Mouse (Mus musculus) gastrocnemius, adult 8-10 months (tissue): Measurements from ENCODE around the gene Rad51ap1. TPM values are rescaled to one million over a fixed set of nuclear protein-coding genes. Genes with fewer than 3 reads are reported as not detected.
A peak's percentile ranks its signal among the peaks of the same experiment; 100 is the strongest.

ENCODE experiments used
- DNase-seq, 2 experiments: peaks; one replicate each; pipeline ENCODE4 v3.0.0; 2022; ENCODE audit warnings: low spot score in 2 of 2
- total RNA-seq, 4 experiments: library from RNA; stranded (reverse); gene quantifications; 2 replicates each; pipeline ENCODE4 v1.2.4; 2022

Gene Rad51ap1
- under 1 TPM in 2 of 4 experiments, not detected in 2; 0.52 to 0.90 TPM for total RNA-seq

- peak; percentile 89 to 94 for DNase-seq
Observed at GRCm38 (mm10) chr6:126939487-126940171, at the start of gene Rad51ap1, which contains the start of gene D6Wsu163e. Rad51ap1 (minus strand) TSS chr6:126939587. D6Wsu163e (plus strand) TSS chr6:126939962.

DNA sequence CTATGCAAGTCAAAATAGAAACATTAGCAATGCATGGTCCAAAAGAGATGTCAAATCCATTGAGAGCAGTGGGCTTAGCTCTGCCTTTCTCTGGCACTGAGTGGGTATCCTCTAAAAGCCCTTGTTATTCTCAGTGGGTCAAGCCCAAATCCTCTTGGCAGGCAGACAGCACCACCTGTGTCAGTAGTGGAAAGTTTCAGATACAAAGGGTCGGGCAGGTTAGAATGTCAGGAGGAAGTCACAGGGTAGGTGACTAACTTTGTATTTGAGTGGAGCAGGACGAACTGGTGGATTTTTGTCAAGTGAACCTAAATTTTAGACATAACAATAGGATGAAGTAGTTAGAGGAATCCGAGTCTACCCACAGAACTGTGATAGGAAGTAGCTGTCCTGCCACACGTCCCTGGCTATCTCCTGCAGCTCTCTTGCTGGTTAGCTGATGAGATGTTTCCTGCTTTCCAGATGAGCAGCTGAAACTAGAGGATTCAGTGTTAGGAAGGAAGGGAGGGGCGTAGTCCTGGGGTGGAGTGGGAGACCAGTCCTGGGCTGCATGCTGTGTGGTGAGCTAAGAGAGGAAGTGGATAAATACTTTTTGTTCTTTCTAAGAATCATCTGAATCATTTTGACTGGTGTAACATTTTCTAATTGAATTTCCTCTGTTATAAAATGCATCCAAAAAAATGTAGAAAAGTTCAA lies 42.3 kb upstream of the Rad51ap1 start:
- no peak for DNase-seq

DNA sequence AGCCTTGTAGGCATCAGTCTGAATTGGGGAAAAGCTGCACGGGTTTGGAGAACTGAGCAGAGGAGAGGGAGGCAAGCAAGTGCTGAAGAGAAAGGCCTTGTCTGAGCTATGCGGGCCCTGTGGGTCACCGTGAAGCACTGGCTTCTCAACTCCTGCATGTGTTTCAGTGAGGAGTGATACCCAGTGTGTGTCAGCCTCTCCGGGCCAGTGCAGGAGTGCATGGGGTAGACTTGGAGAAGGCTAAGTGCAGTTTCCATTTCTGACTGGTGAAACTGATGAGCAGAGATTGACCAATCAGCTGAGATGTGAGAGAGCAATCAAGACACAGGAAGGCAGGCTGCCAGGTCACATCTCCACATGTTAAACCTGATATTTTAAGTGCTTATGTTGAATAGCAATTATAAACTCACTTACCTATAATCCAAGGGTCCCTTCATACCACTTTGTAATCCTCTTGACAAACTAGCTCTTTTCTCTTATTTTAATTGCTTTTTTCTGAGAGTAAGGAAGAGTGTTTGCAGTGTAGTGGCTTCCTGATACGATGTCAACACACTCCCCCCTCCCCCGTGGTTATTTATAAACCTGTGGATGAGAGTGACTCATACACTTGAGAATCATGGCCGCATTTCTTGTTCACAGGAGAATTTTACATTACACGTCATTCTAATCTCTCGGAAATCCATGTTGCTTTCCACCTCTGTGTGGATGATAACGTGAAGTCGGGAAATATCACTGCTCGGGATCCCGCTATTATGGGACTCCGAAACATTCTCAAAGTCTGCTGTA lies 27.0 kb upstream of the Rad51ap1 start:
- no peak for DNase-seq

DNA sequence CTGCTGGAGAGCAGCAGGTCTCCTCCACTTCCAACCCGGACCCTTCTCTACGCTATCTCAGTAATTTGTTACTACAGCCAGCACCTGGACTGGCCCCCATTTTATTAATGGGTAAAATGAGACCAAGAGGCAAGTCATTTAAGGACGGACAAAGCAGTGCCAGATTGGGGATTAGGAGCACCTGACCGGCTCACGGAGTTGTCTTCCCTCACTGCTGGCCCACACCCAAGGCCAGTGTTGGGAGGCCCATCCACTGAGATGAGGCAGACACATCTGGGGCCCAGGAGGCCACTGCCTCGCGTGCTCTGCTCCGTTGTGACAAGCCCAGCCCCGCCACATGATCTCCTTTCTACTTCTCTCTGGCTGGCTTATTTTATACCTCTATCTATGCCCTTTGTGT lies 24.0 kb upstream of the Rad51ap1 start:
- peak in 1 of 2 experiments; percentile 19 for DNase-seq

DNA sequence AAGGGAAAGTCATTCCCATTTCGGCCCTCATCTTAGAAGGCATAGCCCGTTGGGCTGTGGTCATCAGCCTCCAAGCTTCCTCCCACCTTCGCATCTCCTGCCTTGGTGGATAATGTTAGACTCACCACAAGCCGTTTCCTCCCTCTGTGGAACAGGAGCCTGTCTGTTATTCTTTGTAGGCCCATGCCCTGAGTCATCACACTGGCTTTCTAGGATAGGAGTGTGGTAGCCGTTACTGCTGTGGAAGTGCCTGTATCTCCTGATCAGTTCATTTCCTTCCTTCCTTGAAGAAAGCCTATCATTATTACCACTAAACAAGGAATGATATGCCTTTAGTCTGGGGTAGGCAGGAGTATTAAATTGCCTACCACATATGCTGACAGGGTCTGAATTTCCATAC lies 23.3 kb upstream of the Rad51ap1 start:
- no peak for DNase-seq

DNA sequence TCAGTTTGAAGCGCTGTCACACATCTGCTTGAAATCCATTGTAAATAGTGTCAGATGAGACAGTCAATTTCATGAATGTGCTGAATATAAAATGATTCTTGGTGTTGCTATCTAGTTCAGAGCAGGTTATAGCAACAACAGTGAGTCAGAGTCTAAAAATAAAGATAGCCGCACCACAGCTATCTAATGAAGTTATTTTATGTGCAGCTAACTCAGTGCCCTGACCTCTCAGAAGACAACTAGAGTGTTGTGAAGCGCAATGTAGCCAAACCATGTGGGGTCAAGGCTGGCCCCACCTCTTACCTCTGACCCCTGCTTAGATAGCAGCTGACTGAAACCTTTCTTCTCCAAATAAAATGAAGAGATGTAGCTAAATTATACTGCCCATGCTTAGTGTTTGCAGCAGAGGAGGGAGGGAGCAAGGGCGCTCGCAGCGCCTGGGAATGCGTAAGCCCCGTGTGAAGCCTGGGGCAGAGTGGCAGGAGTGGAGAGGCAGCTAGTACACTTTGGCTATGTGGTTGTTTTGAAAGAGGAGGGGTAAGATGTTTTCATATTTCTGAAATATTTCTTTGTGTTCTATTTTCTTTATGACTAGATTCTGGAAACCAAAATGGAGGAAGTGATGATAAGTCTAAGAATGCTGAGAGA lies 22.1 kb upstream of the Rad51ap1 start:
- DNase-seq, result no peak

GRCm38 (mm10) chr6:126955734-126956133 lies 16.3 kb upstream of the Rad51ap1 start:
- DNase-seq, result peak; percentile 36 to 53

DNA sequence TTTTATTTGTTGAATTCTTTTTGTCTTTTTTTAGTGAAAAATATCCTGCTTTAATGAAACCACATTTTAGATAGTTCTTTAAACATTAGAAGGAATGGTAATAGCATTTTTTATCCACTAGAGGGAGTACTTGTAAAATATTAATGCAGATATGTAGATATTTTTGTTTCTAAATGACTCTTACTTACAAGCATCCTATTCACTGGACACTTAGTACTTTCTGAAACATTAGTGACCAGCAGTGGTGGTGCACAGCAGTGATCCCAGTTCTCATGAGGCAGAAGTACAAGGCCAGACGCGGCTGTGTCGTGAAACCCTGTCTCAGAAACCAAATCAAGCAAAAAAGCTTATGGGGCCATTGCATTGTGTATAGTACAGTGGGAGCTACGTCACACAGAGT lies 8.9 kb upstream of the Rad51ap1 start:
- no peak for DNase-seq

DNA sequence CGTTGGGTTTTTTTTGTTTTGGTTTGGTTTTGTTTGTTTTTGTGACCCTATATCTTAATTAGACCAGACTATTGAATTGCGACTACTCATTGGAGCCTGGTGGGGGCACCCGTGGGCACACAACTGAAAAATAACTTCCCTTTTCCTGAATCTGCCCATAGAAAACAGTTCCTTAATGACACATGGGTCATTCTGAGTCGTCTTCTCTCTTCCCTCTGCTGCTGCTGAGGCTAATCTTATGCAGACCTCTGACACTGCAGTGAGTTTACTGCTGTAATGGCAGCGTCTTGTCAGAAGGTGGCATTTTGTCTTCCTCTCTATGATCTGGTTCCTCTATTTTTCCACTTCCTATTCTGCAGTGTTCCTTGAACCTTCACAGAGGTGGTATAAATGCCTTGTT lies 1.1 kb upstream of the Rad51ap1 start:
- DNase-seq, result no peak

GRCm38 (mm10) chr6:126938853-126939486 lies 417 bp downstream of the Rad51ap1 start:
- DNase-seq, result no peak

DNA sequence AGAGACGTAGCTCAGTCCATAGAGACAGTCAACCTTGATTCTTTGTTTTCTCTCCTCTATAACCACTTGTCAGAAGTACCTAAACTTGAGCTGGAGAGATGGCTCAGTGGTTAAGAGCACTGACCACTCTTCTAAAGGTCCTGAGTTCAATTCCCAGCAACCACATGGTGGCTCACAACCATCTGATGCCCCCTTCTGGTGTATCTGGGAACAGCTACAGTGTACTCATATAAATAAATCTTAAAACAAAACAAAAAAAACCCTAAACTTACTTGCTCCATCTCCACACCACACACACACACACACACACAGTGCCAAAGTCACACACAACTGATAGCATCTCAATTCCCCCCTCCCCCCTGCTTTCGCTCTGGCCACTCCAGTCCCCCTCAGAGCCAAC lies 1.3 kb downstream of the Rad51ap1 start:
- DNase-seq, result no peak

DNA sequence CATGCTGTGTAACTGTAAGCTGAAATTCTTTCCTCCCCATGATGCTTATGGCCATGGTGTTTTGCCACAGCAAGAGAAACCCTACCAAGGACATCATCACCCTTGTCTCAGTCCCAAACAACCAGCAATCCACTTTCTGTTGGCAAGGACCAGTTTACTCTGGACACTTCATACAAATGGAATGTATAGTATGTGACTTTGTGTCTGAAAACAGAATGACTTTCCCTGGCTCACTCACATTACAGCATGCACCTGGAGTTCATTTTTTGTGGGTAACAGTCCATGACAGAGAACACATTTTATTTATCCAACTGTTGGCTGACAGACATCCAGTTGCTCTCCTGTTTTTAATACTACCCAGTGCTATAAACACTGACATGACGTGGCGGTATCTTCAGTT lies 6.5 kb downstream of the Rad51ap1 start:
- DNase-seq, result no peak

DNA sequence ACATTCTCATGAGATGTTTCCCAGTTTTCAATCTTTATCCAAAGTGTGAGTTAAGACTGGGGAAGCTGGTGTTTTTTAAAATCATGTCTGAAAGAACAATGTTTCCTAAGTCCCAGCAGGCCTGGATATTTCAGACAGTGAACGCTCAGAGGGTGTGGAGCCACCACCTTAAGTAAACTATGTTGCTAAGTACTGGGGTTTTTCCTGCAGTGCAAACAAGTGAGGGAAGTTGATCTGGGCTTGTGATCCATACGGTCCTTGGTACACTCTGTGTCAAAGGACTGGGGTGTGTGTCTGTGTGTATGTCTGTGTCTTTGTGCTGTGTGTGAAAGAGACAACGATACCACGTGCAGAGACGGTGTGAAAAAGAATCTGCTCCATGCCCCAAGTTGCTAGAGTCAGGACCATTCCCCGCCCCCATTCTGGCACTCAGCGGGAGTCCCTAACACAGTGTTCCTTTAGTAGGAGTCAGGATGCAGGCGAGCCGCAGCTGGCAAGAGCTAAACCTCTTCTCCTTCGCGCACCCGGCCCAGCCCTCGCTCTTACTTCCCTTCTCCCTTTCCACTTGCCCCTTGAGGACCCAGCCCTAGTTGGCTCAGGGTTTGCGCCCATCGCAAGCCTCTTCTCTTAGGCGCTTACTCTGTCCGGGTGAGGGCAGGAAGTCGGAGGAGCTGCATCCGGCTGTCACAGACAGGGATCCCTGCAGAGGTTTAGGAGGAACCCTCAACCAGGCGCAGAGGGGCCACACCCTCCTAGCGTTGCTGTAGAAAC lies 18.1 kb downstream of the Rad51ap1 start, which contains the start of gene Dyrk4:
Gene Dyrk4, minus strand, starts transcription at position 729 of the 771 bp plus-strand sequence.
- DNase-seq, result no peak

DNA sequence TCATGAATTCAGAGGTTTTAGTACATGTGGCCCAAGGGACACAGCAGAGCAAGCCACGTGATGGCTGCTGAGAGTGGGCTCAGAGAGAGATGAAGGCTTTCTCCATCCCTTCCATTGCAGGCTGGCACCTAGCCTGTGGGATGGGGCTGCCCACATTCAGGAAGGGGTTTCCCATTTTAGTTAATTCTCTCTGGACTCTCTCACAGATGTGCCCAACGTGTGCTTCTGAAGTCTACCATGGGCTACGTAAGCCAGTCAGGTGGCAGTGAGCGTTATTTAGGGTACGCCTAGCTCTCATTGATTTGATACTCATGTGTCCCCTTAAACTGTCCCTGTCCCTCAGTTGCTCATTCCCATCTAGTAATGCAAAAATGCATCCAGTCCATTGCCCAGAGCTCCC lies 24.5 kb downstream of the Rad51ap1 start:
- no peak for DNase-seq

- no peak for DNase-seq
Observed at GRCm38 (mm10) chr6:126910727-126911126, 28.7 kb downstream of the Rad51ap1 start.

DNA sequence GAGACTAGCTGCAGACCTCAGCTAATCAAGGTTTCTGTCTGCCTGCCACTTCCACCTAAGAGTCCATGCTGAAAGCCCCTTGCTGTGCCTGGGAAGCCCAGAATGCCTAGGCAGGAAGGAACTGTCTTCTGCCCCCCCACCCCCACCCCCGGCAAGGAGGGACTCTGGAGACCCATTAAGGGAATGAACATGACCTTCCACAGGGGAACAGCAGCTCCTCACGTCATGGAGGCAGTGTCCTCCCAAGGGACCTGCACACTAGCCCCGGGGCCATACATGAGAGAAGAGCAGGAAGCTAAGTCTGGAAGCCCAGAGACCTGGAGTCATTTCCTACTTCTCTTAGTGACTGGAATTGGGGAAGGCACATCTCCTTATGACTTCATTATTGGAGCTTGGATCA lies 31.5 kb downstream of the Rad51ap1 start:
- DNase-seq, result no peak

- no peak for DNase-seq
Observed at GRCm38 (mm10) chr6:126907378-126907777, 32.0 kb downstream of the Rad51ap1 start.

GRCm38 (mm10) chr6:126877118-126877517 lies 62.3 kb downstream of the Rad51ap1 start:
- DNase-seq, result no peak
